10 mouse cellular contexts compared by ENCODE assay signal in genomic region chr5:113110929-113111328, GRCm38 (mm10). TPM values are rescaled to one million over a fixed set of nuclear protein-coding genes. Genes with fewer than 3 reads are reported as not detected.
DNase-seq lines count a peak whose midpoint lies in the region; ATAC-seq and TF ChIP-seq lines count a peak whose summit lies in the region.
"Had no signal": no experiment of that assay in that cellular context is flagged by ENCODE, and none has a peak within 500 bp of the region (broad histone marks: within the 10 kb centered on the region; RNA-seq: fewer than 3 reads in every experiment).

No protein-coding gene starts in this region.

- no peaks in the 10 kb centered on the region for H3K27me3 ChIP-seq in heart, embryonic 11.5 days (ENCODE audit: control insufficient read depth, insufficient read depth, low read length)
- no peaks in the 10 kb centered on the region for H3K27me3 ChIP-seq in E14TG2a.4 (ENCODE audit: insufficient read depth, low read length)
- H3K27me3 ChIP-seq in forebrain, embryonic 16.5 days (replicated peaks; ENCODE audit: control insufficient read depth, insufficient read depth, low read length), result no peaks in the 10 kb centered on the region

- H3K9me3 ChIP-seq in heart, embryonic 11.5 days (replicated peaks; ENCODE audit: control insufficient read depth, low read length), result no peaks in the 10 kb centered on the region
- H3K9me3 ChIP-seq in E14TG2a.4 (ENCODE audit: low read length), result no peaks in the 10 kb centered on the region
- no peaks in the 10 kb centered on the region for H3K9me3 ChIP-seq in forebrain, embryonic 16.5 days (ENCODE audit: control insufficient read depth, low read length)

- peak overlapping the region; percentile 88 for H3K27ac ChIP-seq in heart, embryonic 11.5 days (ENCODE audit: low read depth, low read length)
- 0 out of 2 replicates have a peak overlapping the region, but pooled peaks have one; percentile 33 for H3K27ac ChIP-seq in forebrain, embryonic 16.5 days (ENCODE audit: low read length)

- no peak for DNase-seq in heart, adult 18-20 months
- DNase-seq in layer of hippocampus, postnatal 14 days (ENCODE audit: low spot score in 2 of 2), result no peak
- DNase-seq in gastrocnemius, adult 8-10 months (ENCODE audit: low spot score in 2 of 2), result no peak
- no peak for DNase-seq in left cerebral cortex, adult 8-10 months (ENCODE audit: low spot score in 2 of 2)
- DNase-seq: adrenal gland, postnatal 25 days had no signal

- no peak for TF ChIP-seq CTCF in E14TG2a.4 (conservative IDR thresholded peaks at IDR 0.05; ENCODE audit: low read length)

- H3K4me3 ChIP-seq in heart, embryonic 11.5 days (ENCODE audit: low read depth, low read length), result no peak overlapping the region
- H3K4me3 ChIP-seq in E14TG2a.4 (replicated peaks; ENCODE audit: low read length), result 0 out of 2 replicates have a peak overlapping the region, but pooled peaks have one; percentile 20
- no peak overlapping the region for H3K4me3 ChIP-seq in forebrain, embryonic 16.5 days (replicated peaks; ENCODE audit: low read length)

- 6% methylated on average over 1 of the region's 1 CpGs for WGBS in heart, embryonic 11.5 days (ENCODE audit: insufficient replicate concordance)
- 0% methylated on average over 1 of the region's 1 CpGs for WGBS in forebrain, embryonic 16.5 days

- H3K4me2 ChIP-seq in heart, embryonic 11.5 days, result peak overlapping the region; percentile 14; the same call in 1 of the 2 replicates
- H3K4me2 ChIP-seq in forebrain, embryonic 16.5 days (ENCODE audit: low read length), result no peak overlapping the region

- H3K9ac ChIP-seq in heart, embryonic 11.5 days (ENCODE audit: low read depth, low read length), result 0 out of 2 replicates have a peak overlapping the region, but pooled peaks have one; percentile 34
- no peak overlapping the region for H3K9ac ChIP-seq in forebrain, embryonic 16.5 days (replicated peaks; ENCODE audit: low read depth, low read length)

- no peaks in the 10 kb centered on the region for H3K36me3 ChIP-seq in heart, embryonic 11.5 days (ENCODE audit: control insufficient read depth, insufficient read depth, low read length)
- no peaks in the 10 kb centered on the region for H3K36me3 ChIP-seq in E14TG2a.4 (ENCODE audit: insufficient read depth, low read length)
- no peaks in the 10 kb centered on the region for H3K36me3 ChIP-seq in forebrain, embryonic 16.5 days (ENCODE audit: control insufficient read depth, insufficient read depth)

- ATAC-seq in heart, embryonic 11.5 days (replicated peaks; ENCODE audit: insufficient number of reproducible peaks, low FRiP score, low TSS enrichment), result no peak
- no peak for ATAC-seq in forebrain, embryonic 16.5 days
- ATAC-seq in megakaryocyte progenitor cell, adult 5-6 weeks (replicated peaks; ENCODE audit: poor library complexity), result peak; percentile 30; the same call in 1 of the 2 replicates

- peaks cover 79% of the 10 kb centered on the region for H3K4me1 ChIP-seq in heart, embryonic 11.5 days (ENCODE audit: control insufficient read depth, insufficient read depth, low read length)
- H3K4me1 ChIP-seq in E14TG2a.4 (replicated peaks; ENCODE audit: low read depth, low read length), result peaks cover 68% of the 10 kb centered on the region
- peaks cover 12% of the 10 kb centered on the region for H3K4me1 ChIP-seq in forebrain, embryonic 16.5 days (replicated peaks; ENCODE audit: control insufficient read depth, insufficient read depth, low read length)

RNA-seq across cellular contexts. Expression of gene Crybb3, which starts 29.5 kb away (rescaled TPM):
- 0.56 and 0.77 TPM in 2 replicates for polyA plus RNA-seq in heart, embryonic 11.5 days (2014; fragmentation: Nextera tagmentation; extraction: Ambion mirVana)
- total RNA-seq in heart, adult 18-20 months (2021), result under 1 TPM; 0.23 to 0.55 TPM
- 0.56 and 0.94 TPM in 2 replicates for polyA plus RNA-seq in forebrain, embryonic 16.5 days (2015; fragmentation: Nextera tagmentation; extraction: Ambion mirVana)
- total RNA-seq in megakaryocyte progenitor cell, adult 5-6 weeks (2015), result not detected in 2 replicates
- total RNA-seq in megakaryocyte progenitor cell, adult 5-6 weeks (2017), result not detected in 2 replicates
- total RNA-seq in layer of hippocampus, postnatal 14 days (2021), result 1 to 10 TPM; 2.6 to 3.0 TPM
- total RNA-seq in gastrocnemius, adult 8-10 months (2022), result under 1 TPM in 2 of 4 experiments, not detected in 2; 0.41 to 0.83 TPM
- 1 to 10 TPM in 1 of 4 experiments, under 1 TPM in 1, not detected in 2; 0.53 to 2.6 TPM for total RNA-seq in left cerebral cortex, adult 8-10 months (2022)

RNA-seq across cellular contexts. Expression of gene Crybb2, which starts 41.0 kb away (rescaled TPM):
- not detected in 2 replicates for polyA plus RNA-seq in heart, embryonic 11.5 days (2014; fragmentation: Nextera tagmentation; extraction: Ambion mirVana)
- total RNA-seq in heart, adult 18-20 months (2021), result not detected
- polyA plus RNA-seq in forebrain, embryonic 16.5 days (2015; fragmentation: Nextera tagmentation; extraction: Ambion mirVana), result not detected in 2 replicates
- not detected in 2 replicates for total RNA-seq in megakaryocyte progenitor cell, adult 5-6 weeks (2015)
- total RNA-seq in megakaryocyte progenitor cell, adult 5-6 weeks (2017), result not detected in 2 replicates
- total RNA-seq in layer of hippocampus, postnatal 14 days (2021), result not detected
- total RNA-seq in gastrocnemius, adult 8-10 months (2022), result not detected
- total RNA-seq in left cerebral cortex, adult 8-10 months (2022), result not detected
- total RNA-seq: adrenal gland, postnatal 25 days; left cerebral cortex, postnatal 10 days had no signal
